Mouse (Mus musculus) erythroblast, embryonic 14.5 days (primary cell): ENCODE measurements around the gene Rcc2.

Experiments
- GATA1 ChIP-seq: IDR thresholded peaks from 2 replicates; pipeline ENCODE4 v1.6.1; 2012; ENCODE audit warnings: low read length, inconsistent platforms, mixed read lengths
- TAL1 ChIP-seq: IDR thresholded peaks from 3 replicates; pipeline ENCODE4 v1.6.1; 2012; ENCODE audit warnings: low read length, inconsistent platforms, mixed read lengths

- TF ChIP-seq GATA1 (no peak), TAL1 (no peak)
These were observed 22.9 kb downstream of the Rcc2 start for GRCm38 (mm10) chr4:140723192-140723591.
